Mouse (Mus musculus): ENCODE data around the gene Gm7030.
"Not testable (repeated sequence)": the region's sequence is repeated elsewhere in the genome, so short reads cannot be mapped to it uniquely, and the experiment has no call there.

DNA sequence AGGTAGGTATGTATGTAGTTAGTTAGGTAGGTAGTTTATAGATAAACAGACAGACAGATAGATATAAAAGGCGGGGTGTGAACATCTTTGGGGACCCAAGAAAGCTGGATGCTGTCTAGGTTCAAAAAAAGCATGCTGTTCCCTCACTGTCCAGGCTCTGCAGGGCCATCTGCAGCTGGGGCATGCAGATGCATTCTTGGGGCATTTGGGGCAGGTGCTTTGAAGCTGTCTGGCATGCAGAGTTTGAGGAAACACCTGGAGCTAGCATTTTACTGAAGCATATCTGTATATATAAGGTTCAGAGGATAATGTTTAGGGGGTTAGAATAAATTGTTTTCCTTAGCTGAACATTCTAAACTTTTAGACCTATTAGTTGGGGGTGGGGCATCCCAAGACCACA lies 17.7 kb upstream of the Gm7030 start:
- not testable (repeated sequence) for TF ChIP-seq CHD2 (IDR thresholded peaks at IDR 0.05; ENCODE audit: low read length); CTCF (conservative IDR thresholded peaks at IDR 0.05 in 1 of 2, IDR thresholded peaks at IDR 0.05 in 1 of 2; ENCODE audit: low read depth in 2 of 2, low read length in 2 of 2); ZKSCAN1 (IDR thresholded peaks at IDR 0.05; ENCODE audit: borderline replicate concordance, low read depth, low read length); JUND (conservative IDR thresholded peaks at IDR 0.05; ENCODE audit: low read depth, low read length); ZNF384 (IDR thresholded peaks at IDR 0.05; ENCODE audit: low read depth, low read length); MAFK (IDR thresholded peaks at IDR 0.05; ENCODE audit: insufficient replicate concordance, low read length); BHLHE40 (IDR thresholded peaks at IDR 0.05; ENCODE audit: low read depth, low read length); NRF1 (IDR thresholded peaks at IDR 0.05; ENCODE audit: low read depth, low read length); IRF4 (IDR thresholded peaks at IDR 0.05; ENCODE audit: low read depth, low read length); POLR2A (IDR thresholded peaks at IDR 0.05; ENCODE audit: low read depth, low read length); EP300 (IDR thresholded peaks at IDR 0.05; ENCODE audit: low read length); USF1 (IDR thresholded peaks at IDR 0.05; ENCODE audit: low read depth, low read length)

All from CH12.LX (cell line).